Mouse (Mus musculus) heart, adult 2 months (tissue): Measurements from ENCODE around the gene Jazf1. TPM values are rescaled to one million over a fixed set of nuclear protein-coding genes. Genes with fewer than 3 reads are reported as not detected.

Experiments
- DNase-seq, 2 experiments: peaks; one replicate each; pipeline ENCODE4 v3.0.0; 2021
- H3K27ac ChIP-seq: fragments of 200-600 bp; 2 replicates; pipeline ENCODE4 v1.8.1; 2022
- H3K27me3 ChIP-seq: fragments of 200-500 bp; 2 replicates; pipeline ENCODE4 v1.6.1; 2012; ENCODE audit warnings: mild to moderate bottlenecking, low read length, inconsistent platforms, mixed read lengths; ENCODE audit not compliant: control insufficient read depth, insufficient read depth
- H3K36me3 ChIP-seq: fragments of 200-500 bp; 2 replicates; pipeline ENCODE4 v1.6.1; 2012; ENCODE audit warnings: low read length, inconsistent platforms; ENCODE audit not compliant: control insufficient read depth, insufficient read depth
- H3K4me1 ChIP-seq: fragments of 200-500 bp; 2 replicates; pipeline ENCODE4 v1.6.1; 2011; ENCODE audit warnings: low read length; ENCODE audit not compliant: control insufficient read depth, insufficient read depth
- H3K4me3 ChIP-seq: fragments of 200-600 bp; 2 replicates; pipeline ENCODE4 v1.8.1; 2022
- H3K79me2 ChIP-seq: fragments of 200-500 bp; replicated peaks from 2 replicates; pipeline ENCODE4 v1.6.1; 2012; ENCODE audit warnings: mild to moderate bottlenecking, inconsistent platforms, low read length, moderate library complexity, mixed read lengths; ENCODE audit not compliant: control insufficient read depth, insufficient read depth
- H3K9ac ChIP-seq: fragments of 200-500 bp; 2 replicates; pipeline ENCODE4 v1.6.1; 2012; ENCODE audit warnings: low read depth, mild to moderate bottlenecking, control low read depth, inconsistent platforms, low read length, mixed read lengths
- CTCF ChIP-seq: fragments of 200-600 bp; IDR thresholded peaks from 2 replicates; pipeline ENCODE4 v1.8.1; 2022; ENCODE audit warnings: antibody characterized with exemption, mild to moderate bottlenecking, moderate library complexity
- EP300 ChIP-seq: fragments of 200-500 bp; IDR thresholded peaks from 2 replicates; pipeline ENCODE4 v1.6.1; 2011; ENCODE audit warnings: low read depth, low read length, control low read depth; ENCODE audit not compliant: insufficient read depth
- POLR2A ChIP-seq: fragments of 200-500 bp; IDR thresholded peaks from 2 replicates; pipeline ENCODE4 v1.6.1; 2011; ENCODE audit warnings: mild to moderate bottlenecking, low read depth, low read length, control low read depth; ENCODE audit not compliant: insufficient read depth
- WGBS: fragments of 180-500 bp; shearing (Covaris S2); methylation state at CpG from one replicate; pipeline ENCODE4 v1.1.7; 2018; 5-methylcytosine and 5-hydroxymethylcytosine counted together
- intact Hi-C: fragments of 180-260 bp; cut with DNase I; formaldehyde crosslinking; loops from one replicate; pipeline ENCODE4 v1.15.1; 2025
- polyA plus RNA-seq: library from polyadenylated mRNA; depleted of rRNA; stranded (reverse); fragments of >200 nt; gene quantifications from 2 replicates; pipeline ENCODE4 v1.2.3, GENCODE M21; 2012
- total RNA-seq, 2 experiments: library from RNA; stranded (reverse); gene quantifications; 2 replicates each; pipeline ENCODE4 v1.2.3; 2021

Jazf1 gene
- total and polyA plus RNA-seq, 3 experiments, result 1.2 to 2.6 (median 1.4) TPM

DNA sequence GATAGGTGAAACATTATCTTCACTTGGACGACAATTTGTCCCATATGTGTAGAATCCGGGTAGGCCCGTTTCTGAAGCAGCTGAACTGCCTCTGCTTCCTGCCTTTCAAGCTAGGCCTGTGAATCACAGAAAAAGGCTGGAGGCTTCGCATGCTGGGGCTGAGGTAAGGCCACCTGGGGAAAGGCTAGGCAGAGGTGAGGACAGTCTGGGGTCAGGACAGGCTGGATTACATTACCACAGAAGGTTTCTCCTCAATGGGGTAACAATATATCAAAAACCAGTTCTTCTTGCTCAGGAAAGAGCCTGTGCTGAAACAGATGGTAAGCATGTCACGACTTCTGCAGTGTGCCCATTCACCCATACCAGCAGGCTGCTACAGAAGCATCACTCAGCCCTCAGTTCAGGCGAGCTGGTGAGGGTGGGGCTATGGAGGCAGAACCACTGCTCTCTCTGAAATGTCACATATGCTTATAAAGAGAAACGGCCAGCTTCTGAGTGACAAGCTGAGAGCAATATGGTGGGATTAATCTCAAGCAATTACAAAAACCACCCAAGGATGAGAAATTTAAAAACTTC, 135.7 kb downstream of the Jazf1 start:
- no peaks in the 10 kb centered on the region for H3K36me3 ChIP-seq
- 83% methylated on average over 7 of the region's 7 CpGs for WGBS
- intact Hi-C loops, result no loop called here
- H3K79me2 ChIP-seq, result no peaks in the 10 kb centered on the region
- peaks cover 2% of the 10 kb centered on the region for H3K4me1 ChIP-seq
- H3K27ac ChIP-seq, result no peak overlapping the region
- no peak overlapping the region for H3K4me3 ChIP-seq
- DNase-seq, result no peak
- no peaks in the 10 kb centered on the region for H3K27me3 ChIP-seq
- H3K9ac ChIP-seq, result no peak overlapping the region
- no peak for TF ChIP-seq CTCF
- TF ChIP-seq POLR2A, result no peak
- TF ChIP-seq EP300, result no peak

- no peak overlapping the region for H3K27ac ChIP-seq
- intact Hi-C loops, result loop anchor here (5.0 kb wide), 1 partner anchor 58 kb away; no protein-coding TSS in a partner anchor
- H3K4me3 ChIP-seq, result no peak overlapping the region
- no peaks in the 10 kb centered on the region for H3K79me2 ChIP-seq
- no peaks in the 10 kb centered on the region for H3K36me3 ChIP-seq
- 91% methylated on average over 12 of the region's 12 CpGs for WGBS
- H3K27me3 ChIP-seq, result no peaks in the 10 kb centered on the region
- no peak overlapping the region for H3K9ac ChIP-seq
- no peak for DNase-seq
- no peaks in the 10 kb centered on the region for H3K4me1 ChIP-seq
- no peak for TF ChIP-seq POLR2A
Measured at GRCm38 (mm10) chr6:52929358-52929757, 139.1 kb downstream of the Jazf1 start.

GRCm38 (mm10) chr6:52926947-52927346, 141.5 kb downstream of the Jazf1 start:
- intact Hi-C loops, result loop anchor here (1.0 to 5.0 kb wide), 2 partner anchors 42 to 60 kb away; no protein-coding TSS in a partner anchor
- H3K27me3 ChIP-seq, result no peaks in the 10 kb centered on the region
- H3K79me2 ChIP-seq, result no peaks in the 10 kb centered on the region
- H3K36me3 ChIP-seq, result no peaks in the 10 kb centered on the region
- H3K9ac ChIP-seq, result no peak overlapping the region
- TF ChIP-seq EP300 (no peak), CTCF (peak; percentile 70), POLR2A (no peak)
- no peak overlapping the region for H3K4me3 ChIP-seq
- DNase-seq, result no peak
- no peak overlapping the region for H3K27ac ChIP-seq
- 74% methylated on average over 4 of the region's 4 CpGs for WGBS
- no peaks in the 10 kb centered on the region for H3K4me1 ChIP-seq

GRCm38 (mm10) chr6:52925458-52926042, 142.9 kb downstream of the Jazf1 start:
- Histone ChIP-seq H3K4me3 (no peak overlapping the region), H3K79me2 (no peaks in the 10 kb centered on the region), H3K9ac (no peak overlapping the region), H3K27ac (no peak overlapping the region), H3K4me1 (no peaks in the 10 kb centered on the region), H3K36me3 (no peaks in the 10 kb centered on the region), H3K27me3 (no peaks in the 10 kb centered on the region)
- 77% methylated on average over 9 of the region's 9 CpGs for WGBS
- TF ChIP-seq EP300 (no peak), CTCF (no peak), POLR2A (no peak)
- intact Hi-C loops, result loop anchor here (5.0 kb wide), 1 partner anchor 62 kb away; no protein-coding TSS in a partner anchor
- DNase-seq, result no peak

GRCm38 (mm10) chr6:52921248-52921647, 147.2 kb downstream of the Jazf1 start:
- Histone ChIP-seq H3K79me2 (no peaks in the 10 kb centered on the region), H3K4me3 (no peak overlapping the region), H3K9ac (no peak overlapping the region), H3K27ac (no peak overlapping the region), H3K27me3 (no peaks in the 10 kb centered on the region), H3K4me1 (no peaks in the 10 kb centered on the region; the same call in 1 of the 2 replicates), H3K36me3 (no peaks in the 10 kb centered on the region)
- TF ChIP-seq POLR2A (no peak), EP300 (no peak), CTCF (no peak)
- WGBS, result 91% methylated on average over 6 of the region's 6 CpGs
- no peak for DNase-seq
- intact Hi-C loops, result no loop called here

DNA sequence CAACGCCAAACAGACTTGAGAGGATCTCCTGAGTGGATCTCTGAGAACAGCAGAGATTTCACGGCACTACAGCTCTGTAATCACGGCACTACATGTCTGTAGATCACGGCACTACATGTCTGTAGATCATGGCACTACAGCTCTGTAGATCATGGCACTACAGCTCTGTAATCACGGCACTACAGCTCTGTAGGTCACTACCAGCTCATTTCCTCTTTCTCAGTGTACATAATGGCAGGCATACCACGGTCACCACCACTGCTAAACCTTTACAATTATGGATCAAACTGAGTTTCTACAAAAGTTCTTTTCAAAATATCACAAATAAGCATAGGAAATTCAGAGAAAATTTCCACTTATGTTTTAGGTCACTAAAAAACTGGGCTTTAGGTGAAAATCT, 147.7 kb downstream of the Jazf1 start:
- WGBS, result 83% methylated on average over 6 of the region's 6 CpGs
- intact Hi-C loops, result no loop called here
- Histone ChIP-seq H3K79me2 (no peaks in the 10 kb centered on the region), H3K27ac (no peak overlapping the region), H3K4me1 (no peaks in the 10 kb centered on the region; the same call in 1 of the 2 replicates), H3K4me3 (no peak overlapping the region), H3K9ac (no peak overlapping the region), H3K27me3 (no peaks in the 10 kb centered on the region), H3K36me3 (no peaks in the 10 kb centered on the region)
- no peak for DNase-seq
- TF ChIP-seq POLR2A, result no peak
- no peak for TF ChIP-seq CTCF
- TF ChIP-seq EP300, result no peak
